Mouse (Mus musculus) midbrain, embryonic 11.5 days (tissue): ENCODE measurements around the gene Olfr450. TPM values are rescaled to one million over a fixed set of nuclear protein-coding genes. Genes with fewer than 3 reads are reported as not detected.

Source experiments
- polyA plus RNA-seq: library from polyadenylated mRNA; unstranded; fragments of >200 nt; fragmentation: Nextera tagmentation; extraction: Ambion mirVana; gene quantifications from 2 replicates; pipeline ENCODE4 v1.2.1, GENCODE M21; 2014

Olfr450 gene
- polyA plus RNA-seq, 1 experiment from 2014 or later = not detected

Other genes starting within 250 kb of the Olfr450 start
- gene Tcaf3, start 214.2 kb upstream of the Olfr450 start, polyA plus RNA-seq = not detected in 2 replicates
- gene Tcaf2, start 166.7 kb upstream of the Olfr450 start, polyA plus RNA-seq = 1.8 and 1.9 TPM in 2 replicates
- 155 and 156 TPM in 2 replicates for gene Tcaf1, start 101.9 kb upstream of the Olfr450 start, polyA plus RNA-seq
- not detected in 2 replicates for gene Olfr453, start 72.6 kb upstream of the Olfr450 start, polyA plus RNA-seq
- not detected in 2 replicates for gene Olfr38, start 55.5 kb upstream of the Olfr450 start, polyA plus RNA-seq
- gene Olfr452, start 26.8 kb upstream of the Olfr450 start, polyA plus RNA-seq = not detected in 2 replicates
- not detected in 2 replicates for gene Olfr449, start 22.4 kb downstream of the Olfr450 start, polyA plus RNA-seq
- not detected in 2 replicates for gene Olfr448, start 78.5 kb downstream of the Olfr450 start, polyA plus RNA-seq
- gene Olfr447, start 96.9 kb downstream of the Olfr450 start, polyA plus RNA-seq = not detected in 2 replicates
- not detected in 2 replicates for gene Olfr446, start 109.4 kb downstream of the Olfr450 start, polyA plus RNA-seq
- not detected in 2 replicates for gene Olfr444, start 137.1 kb downstream of the Olfr450 start, polyA plus RNA-seq